Mouse (Mus musculus) cerebellum, adult 18-20 months (tissue): ENCODE data around the gene Plac9a.
"Not testable (repeated sequence)": the region's sequence is repeated elsewhere in the genome, so short reads cannot be mapped to it uniquely, and the experiment has no call there.

ENCODE experiments used
- DNase-seq, 2 experiments: peaks; one replicate each; pipeline ENCODE4 v3.0.0; 2021

Plac9a gene

GRCm38 (mm10) chr14:25863721-25864120 lies 39.2 kb downstream of the Plac9a start:
- DNase-seq: no peak

GRCm38 (mm10) chr14:25861771-25862530 lies 40.9 kb downstream of the Plac9a start:
- no peak for DNase-seq

- no peak for DNase-seq
Observed at GRCm38 (mm10) chr14:25857940-25858339, 45.0 kb downstream of the Plac9a start.

- DNase-seq: no peak
Observed at GRCm38 (mm10) chr14:25857168-25857621, 45.7 kb downstream of the Plac9a start.

GRCm38 (mm10) chr14:25855241-25855885 lies 47.5 kb downstream of the Plac9a start:
- no peak for DNase-seq

GRCm38 (mm10) chr14:25853717-25854452 lies 49.0 kb downstream of the Plac9a start:
- no peak for DNase-seq

GRCm38 (mm10) chr14:25853295-25853694 lies 49.6 kb downstream of the Plac9a start:
- no peak for DNase-seq

- no peak for DNase-seq
Observed at GRCm38 (mm10) chr14:25852121-25852561, 50.8 kb downstream of the Plac9a start.

- DNase-seq: no peak
Observed at GRCm38 (mm10) chr14:25851189-25851588, 51.7 kb downstream of the Plac9a start.

- DNase-seq: no peak
Observed at GRCm38 (mm10) chr14:25850433-25850832, 52.5 kb downstream of the Plac9a start.

GRCm38 (mm10) chr14:25848708-25849107 lies 54.2 kb downstream of the Plac9a start:
- not testable (repeated sequence) for DNase-seq

- no peak for DNase-seq
Observed at GRCm38 (mm10) chr14:25848237-25848636, 54.7 kb downstream of the Plac9a start.

- no peak for DNase-seq
Observed at GRCm38 (mm10) chr14:25847660-25848059, 55.2 kb downstream of the Plac9a start.

GRCm38 (mm10) chr14:25846516-25846915 lies 56.4 kb downstream of the Plac9a start:
- DNase-seq: no peak

- no peak for DNase-seq
Observed at GRCm38 (mm10) chr14:25845832-25846383, 57.0 kb downstream of the Plac9a start.

GRCm38 (mm10) chr14:25844372-25844771 lies 58.5 kb downstream of the Plac9a start:
- DNase-seq: no peak

- peak in 1 of 2 experiments; percentile 15 for DNase-seq
Observed at GRCm38 (mm10) chr14:25842688-25843003, 60.3 kb downstream of the Plac9a start.

- DNase-seq: peak; percentile 63 to 75
Observed at GRCm38 (mm10) chr14:25841991-25842687, 60.8 kb downstream of the Plac9a start, which contains the start of gene Anxa11. Gene Anxa11 (plus strand): TSS chr14:25842156.

- no peak for DNase-seq
Observed at GRCm38 (mm10) chr14:25841579-25841978, 61.3 kb downstream of the Plac9a start.

- DNase-seq: no peak
Observed at GRCm38 (mm10) chr14:25840961-25841360, 61.9 kb downstream of the Plac9a start.

- DNase-seq: no peak
Observed at GRCm38 (mm10) chr14:25839791-25840190, 63.1 kb downstream of the Plac9a start.

- no peak for DNase-seq
Observed at GRCm38 (mm10) chr14:25838411-25838810, 64.5 kb downstream of the Plac9a start.
